Mouse (Mus musculus) thymus, adult 2 months (tissue): ENCODE data around the gene Idnk. TPM values are rescaled to one million over a fixed set of nuclear protein-coding genes. Genes with fewer than 3 reads are reported as not detected.

Experiments
- DNase-seq: peaks from one replicate; pipeline ENCODE4 v3.0.0; 2021
- H3K27ac ChIP-seq: fragments of 200-500 bp; 2 replicates; pipeline ENCODE4 v1.5.1; 2012; ENCODE audit warnings: low read length, control low read depth; ENCODE audit not compliant: control insufficient read depth, insufficient read depth
- H3K27me3 ChIP-seq: fragments of 200-500 bp; 2 replicates; pipeline ENCODE4 v1.6.1; 2012; ENCODE audit warnings: mild to moderate bottlenecking, low read length, moderate library complexity, mixed read lengths; ENCODE audit not compliant: control insufficient read depth, insufficient read depth
- H3K36me3 ChIP-seq: fragments of 200-500 bp; 2 replicates; pipeline ENCODE4 v1.6.1; 2012; ENCODE audit warnings: mild to moderate bottlenecking, low read length, moderate library complexity; ENCODE audit not compliant: control insufficient read depth, insufficient read depth
- H3K4me1 ChIP-seq: fragments of 200-500 bp; replicated peaks from 2 replicates; pipeline ENCODE4 v1.6.1; 2012; ENCODE audit warnings: low read length; ENCODE audit not compliant: control insufficient read depth, insufficient read depth
- H3K4me3 ChIP-seq: fragments of 200-500 bp; 2 replicates; pipeline ENCODE4 v1.5.1; 2012; ENCODE audit warnings: mild to moderate bottlenecking, low read length, control low read depth, moderate library complexity; ENCODE audit not compliant: control insufficient read depth, insufficient read depth
- CTCF ChIP-seq: fragments of 200-500 bp; IDR thresholded peaks from 2 replicates; pipeline ENCODE4 v1.5.1; 2012; ENCODE audit warnings: mild to moderate bottlenecking, control low read depth, low read length, moderate library complexity, borderline replicate concordance; ENCODE audit not compliant: control insufficient read depth, poor library complexity, insufficient read depth; ENCODE audit errors: extremely low read depth
- POLR2A ChIP-seq: fragments of 200-500 bp; IDR thresholded peaks from 2 replicates; pipeline ENCODE4 v1.6.1; 2012; ENCODE audit warnings: mild to moderate bottlenecking, low read length, control low read depth, moderate library complexity; ENCODE audit not compliant: control insufficient read depth, poor library complexity, insufficient read depth; ENCODE audit errors: extremely low read depth
- WGBS: fragments of 180-500 bp; shearing (Covaris S2); methylation state at CpG from one replicate; pipeline ENCODE4 v1.1.7; 2018; 5-methylcytosine and 5-hydroxymethylcytosine counted together
- polyA plus RNA-seq: library from polyadenylated mRNA; depleted of rRNA; stranded (reverse); fragments of >200 nt; gene quantifications from 2 replicates; pipeline ENCODE4 v1.2.3, GENCODE M21; 2012

Gene Idnk
- polyA plus RNA-seq, 1 experiment = 57.2 TPM

- H3K4me3 ChIP-seq = no peak overlapping the region
Measured at GRCm38 (mm10) chr13:58189473-58189872, 32.0 kb downstream of the Idnk start.

GRCm38 (mm10) chr13:58191516-58191915 is 34.1 kb downstream of the Idnk start:
- Histone ChIP-seq H3K36me3 (peaks cover 54% of the 10 kb centered on the region), H3K4me3 (no peak overlapping the region), H3K4me1 (no peaks in the 10 kb centered on the region), H3K27me3 (no peaks in the 10 kb centered on the region), H3K27ac (no peak overlapping the region)
- TF ChIP-seq POLR2A (no peak), CTCF (no peak)
- no peak for DNase-seq
- WGBS = over 99% methylated on average over 14 of the region's 14 CpGs

More at GRCm38 (mm10) chr13:58189473-58189872, 32.0 kb downstream of the Idnk start:
- Histone ChIP-seq H3K27me3 (no peaks in the 10 kb centered on the region), H3K27ac (no peak overlapping the region), H3K4me1 (no peaks in the 10 kb centered on the region), H3K36me3 (peaks cover 50% of the 10 kb centered on the region)
- TF ChIP-seq POLR2A = no peak
- TF ChIP-seq CTCF = no peak
- 88% methylated on average over 5 of the region's 5 CpGs for WGBS
- no peak for DNase-seq

- peaks cover 2% of the 10 kb centered on the region for H3K4me1 ChIP-seq
- no peak overlapping the region for H3K4me3 ChIP-seq
- WGBS = 98% methylated on average over 6 of the region's 6 CpGs
- peaks cover 49% of the 10 kb centered on the region for H3K36me3 ChIP-seq
- H3K27ac ChIP-seq = no peak overlapping the region
- TF ChIP-seq POLR2A = no peak
- no peak for TF ChIP-seq CTCF
- DNase-seq = no peak
- no peaks in the 10 kb centered on the region for H3K27me3 ChIP-seq
Measured at GRCm38 (mm10) chr13:58192146-58192545, 34.7 kb downstream of the Idnk start.

GRCm38 (mm10) chr13:58193221-58193620 is 35.8 kb downstream of the Idnk start:
- Histone ChIP-seq H3K36me3 (peaks cover 43% of the 10 kb centered on the region), H3K27ac (no peak overlapping the region), H3K4me1 (peaks cover 4% of the 10 kb centered on the region), H3K27me3 (no peaks in the 10 kb centered on the region), H3K4me3 (no peak overlapping the region)
- 98% methylated on average over 3 of the region's 3 CpGs for WGBS
- DNase-seq = no peak
- TF ChIP-seq CTCF (no peak), POLR2A (no peak)

GRCm38 (mm10) chr13:58194908-58195307 is 37.5 kb downstream of the Idnk start:
- Histone ChIP-seq H3K36me3 (peaks cover 43% of the 10 kb centered on the region), H3K27me3 (no peaks in the 10 kb centered on the region), H3K27ac (no peak overlapping the region), H3K4me1 (peaks cover 6% of the 10 kb centered on the region), H3K4me3 (no peak overlapping the region)
- WGBS = 95% methylated on average over 3 of the region's 3 CpGs
- TF ChIP-seq POLR2A (no peak), CTCF (no peak)
- no peak for DNase-seq

- no peak for TF ChIP-seq CTCF
- no peak for TF ChIP-seq POLR2A
- Histone ChIP-seq H3K36me3 (peaks cover 22% of the 10 kb centered on the region), H3K4me3 (no peak overlapping the region), H3K4me1 (peaks cover 6% of the 10 kb centered on the region), H3K27ac (peak overlapping the region; percentile 76), H3K27me3 (no peaks in the 10 kb centered on the region)
- DNase-seq = no peak
- WGBS = 88% methylated on average over 3 of the region's 3 CpGs
Measured at GRCm38 (mm10) chr13:58197211-58197610, 39.8 kb downstream of the Idnk start.
